Mouse (Mus musculus) kidney, adult 18-20 months (tissue): ENCODE measurements at regions not wholly inside any gene's neighbourhood (a gene's known extent, or its start where the extent isn't known, plus 50 kb on each side); places are given as distances from the start of the nearest gene placed in this dataset.

ENCODE experiments used
- DNase-seq: peaks from one replicate; pipeline ENCODE4 v3.0.0; 2021

DNA sequence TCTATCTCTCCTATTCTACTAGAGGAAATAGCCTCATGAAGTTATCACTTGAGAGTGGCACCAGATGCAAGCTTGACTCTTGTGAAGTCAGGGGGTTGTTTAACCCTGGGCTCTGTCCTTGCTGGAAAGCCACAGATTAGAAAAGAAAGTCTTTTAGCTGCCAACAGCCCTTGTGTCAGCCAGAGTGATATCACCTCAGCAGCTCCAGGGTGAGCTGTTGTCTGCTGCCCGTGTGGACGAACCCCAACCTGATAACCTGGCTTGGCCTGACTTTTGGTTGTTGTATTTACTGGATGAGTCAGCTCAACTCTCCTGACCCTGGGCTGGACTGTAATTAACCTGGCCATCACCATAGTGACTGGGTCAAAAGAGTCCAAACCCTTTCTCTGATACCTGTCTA lies 88.6 kb upstream of the Serbp1 start:
- no peak for DNase-seq

DNA sequence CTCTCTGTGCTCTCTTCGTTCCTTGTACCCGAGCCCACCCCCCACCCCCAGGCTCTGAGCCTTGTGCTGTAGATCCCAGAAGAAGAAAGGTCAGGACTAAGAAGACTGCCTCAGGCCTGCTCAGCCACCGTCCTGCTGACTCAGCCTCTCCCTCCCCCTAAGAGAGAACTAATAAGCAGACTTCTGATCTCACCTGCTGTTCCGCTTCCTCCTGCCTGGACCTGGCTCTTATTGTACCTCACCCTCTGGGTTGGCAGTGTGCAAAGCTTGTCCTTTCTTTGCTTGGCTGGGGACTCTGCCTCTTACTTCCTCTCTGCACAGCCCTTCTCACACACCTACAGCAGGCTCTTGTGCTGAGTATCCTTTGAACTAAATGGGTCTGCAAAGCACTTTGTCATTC lies 91.3 kb upstream of the Serbp1 start:
- no peak for DNase-seq

GRCm38 (mm10) chr6:67145969-67146368 lies 92.0 kb upstream of the Serbp1 start:
- DNase-seq: no peak

- DNase-seq: no peak
Measured at GRCm38 (mm10) chr6:67144946-67145716, 92.8 kb upstream of the Serbp1 start.

DNA sequence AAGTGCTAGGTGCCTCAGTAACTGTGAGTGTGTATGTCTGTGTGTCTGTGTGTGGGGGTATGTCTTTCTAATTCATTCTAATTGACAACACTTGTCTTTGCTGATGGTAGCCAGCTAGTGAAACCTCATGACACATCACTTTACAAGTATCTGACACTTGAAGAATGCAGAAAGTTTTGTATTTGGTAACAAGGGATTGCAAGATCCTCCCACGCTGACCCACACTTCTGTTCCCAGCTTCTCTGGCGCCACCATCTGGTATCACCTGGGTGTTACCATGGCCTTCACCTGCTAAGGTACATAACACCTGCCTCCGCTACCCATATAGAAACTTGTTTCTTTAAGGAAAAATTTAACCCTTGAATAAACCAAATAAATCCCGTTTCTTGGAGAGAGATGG lies 95.8 kb upstream of the Serbp1 start:
- DNase-seq: peak; percentile 81

- no peak for DNase-seq
Measured at GRCm38 (mm10) chr6:67140645-67141250, 97.2 kb upstream of the Serbp1 start.

GRCm38 (mm10) chr6:67139012-67139375 lies 99.0 kb upstream of the Serbp1 start:
- DNase-seq: no peak

DNA sequence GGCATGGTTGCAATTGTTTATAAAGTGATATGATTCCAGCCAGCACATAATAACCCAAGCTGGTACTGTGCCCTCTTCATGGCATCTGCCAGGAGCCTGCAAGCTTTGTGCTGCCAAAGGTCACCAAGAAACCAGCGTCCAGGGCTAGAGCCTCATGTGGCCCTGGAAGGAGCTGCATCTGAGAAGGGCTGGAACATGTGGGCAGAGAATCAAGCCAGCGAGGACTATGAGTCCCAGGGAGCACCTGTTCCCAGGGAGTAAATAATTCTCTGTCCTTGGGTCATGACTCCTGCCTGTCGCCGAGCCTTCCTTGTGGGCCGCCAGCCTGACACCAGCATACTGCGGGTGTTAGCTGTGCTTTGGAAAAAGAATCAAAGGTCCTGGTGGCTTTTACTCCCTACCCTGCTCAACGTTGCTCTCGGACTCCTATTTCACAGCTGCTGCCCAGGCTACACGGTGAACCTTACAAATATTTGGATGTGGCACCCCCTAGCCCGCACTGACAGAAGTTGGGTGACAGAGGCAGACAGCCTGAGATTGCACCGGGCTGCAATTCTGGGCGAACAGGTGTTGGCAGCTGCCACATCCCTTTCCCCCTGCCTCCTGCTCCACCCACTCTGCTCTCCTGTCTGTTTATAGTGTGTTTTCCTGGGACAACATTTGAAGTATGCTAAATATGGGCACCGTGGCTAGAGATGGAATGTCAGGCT lies 99.5 kb upstream of the Serbp1 start:
- DNase-seq: peak; percentile 77

- no peak for DNase-seq
Measured at GRCm38 (mm10) chr6:67137482-67137881, 100.2 kb upstream of the Gadd45a start.

DNA sequence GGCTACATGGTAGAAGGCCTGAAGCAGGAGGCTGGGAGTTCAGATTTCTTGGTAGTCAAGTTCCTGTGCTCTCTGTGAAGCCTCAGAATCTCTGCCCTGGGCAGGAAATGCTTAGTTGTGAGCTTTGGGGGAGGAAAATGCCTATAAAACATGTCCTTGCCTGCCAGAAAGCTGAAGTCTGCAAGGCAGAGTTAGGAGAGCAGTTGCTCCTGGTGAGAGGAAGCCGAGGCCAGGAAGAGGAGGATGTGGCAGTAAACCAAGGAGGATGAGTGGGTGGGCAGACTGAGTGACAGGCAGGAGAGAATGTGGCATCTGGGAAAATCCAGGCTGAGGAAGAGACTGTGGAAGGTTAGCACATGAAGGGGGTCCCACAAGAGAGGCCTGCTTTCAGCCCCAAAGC lies 97.7 kb upstream of the Gadd45a start:
- no peak for DNase-seq

DNA sequence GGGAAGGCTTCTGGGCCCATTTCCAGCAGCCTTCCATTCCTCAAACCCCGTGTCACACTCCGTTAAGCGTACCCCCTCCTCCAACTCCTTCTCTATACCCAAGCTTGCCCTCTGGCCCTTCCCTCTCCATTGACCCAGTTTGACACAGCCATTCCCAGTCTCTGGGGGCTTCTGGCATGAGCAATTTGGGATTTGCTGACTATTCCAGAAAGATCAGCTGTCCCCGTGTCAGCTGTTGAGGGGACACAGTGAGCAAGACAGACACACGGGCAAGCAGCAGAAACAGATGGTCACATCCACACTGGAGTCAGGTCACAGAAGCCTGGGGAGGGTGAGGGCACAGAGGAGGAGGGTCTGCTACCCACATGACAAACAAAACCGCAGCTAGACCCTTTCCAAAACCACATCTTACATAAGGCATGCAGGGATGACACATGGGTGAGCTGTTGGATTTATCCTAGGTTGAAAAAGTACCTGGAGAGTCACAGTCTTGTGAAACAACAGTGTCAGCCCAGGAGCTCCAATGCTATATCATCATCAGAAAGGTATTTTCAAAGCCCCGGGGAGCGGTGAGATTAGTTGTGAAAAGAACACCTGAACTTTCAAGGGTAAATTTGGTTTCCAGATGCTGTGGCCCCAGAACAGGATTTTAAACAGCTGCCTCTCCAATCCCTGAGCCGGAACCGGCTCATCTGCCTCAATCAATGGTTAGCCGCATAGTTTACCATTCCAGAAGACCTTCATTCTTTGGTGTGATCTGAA lies 93.5 kb upstream of the Gadd45a start:
- DNase-seq: no peak

GRCm38 (mm10) chr6:67129626-67130025 lies 92.4 kb upstream of the Gadd45a start:
- DNase-seq: no peak

DNA sequence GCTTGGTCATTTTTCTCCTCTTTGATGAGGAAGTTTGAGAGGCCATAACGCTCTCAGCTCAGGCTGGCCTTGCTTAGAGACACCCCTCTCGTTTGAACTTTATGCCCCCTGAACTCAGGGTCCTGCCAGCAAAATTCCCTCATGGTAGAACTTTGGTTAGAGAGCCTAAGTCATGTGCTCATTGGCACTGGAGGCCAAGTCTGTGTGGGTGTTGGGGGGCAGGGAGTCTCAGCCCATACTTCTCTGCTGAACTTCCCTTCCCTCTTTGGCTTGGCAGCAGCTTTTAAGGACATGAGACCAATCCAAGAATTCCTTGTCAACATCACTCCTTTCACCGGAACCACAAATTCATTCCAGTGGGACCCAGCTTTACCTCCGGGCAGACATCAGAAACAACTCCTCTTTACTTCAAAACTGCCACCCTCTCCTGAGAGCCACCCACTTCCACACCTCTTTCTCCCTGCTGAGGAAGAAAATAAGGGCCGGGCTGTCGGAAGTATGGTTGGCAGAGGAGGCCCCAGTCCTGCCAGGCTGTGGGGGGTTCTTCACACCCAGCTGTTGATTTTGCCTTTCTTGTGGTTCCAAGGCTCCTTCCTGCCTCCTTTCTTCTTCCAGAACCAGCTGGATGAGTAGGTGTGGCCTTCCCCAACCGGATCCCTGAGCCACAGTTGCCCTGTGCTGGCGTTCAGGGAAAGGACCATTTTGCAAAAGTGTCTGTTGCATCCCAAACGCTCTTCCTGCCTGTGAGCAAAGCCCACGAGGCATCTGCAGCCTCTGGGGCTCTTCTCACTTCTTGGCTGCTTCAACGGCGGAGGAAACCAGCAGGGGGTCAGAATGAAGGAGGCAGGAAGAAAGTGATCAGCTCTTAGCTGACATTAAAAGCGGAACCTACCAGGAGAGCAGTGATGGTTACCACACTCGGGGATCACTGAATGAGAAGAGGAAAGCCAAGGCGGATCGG lies 91.5 kb upstream of the Gadd45a start:
- peak; percentile 38 for DNase-seq

GRCm38 (mm10) chr6:67127727-67128126 lies 90.5 kb upstream of the Gadd45a start:
- DNase-seq: no peak

DNA sequence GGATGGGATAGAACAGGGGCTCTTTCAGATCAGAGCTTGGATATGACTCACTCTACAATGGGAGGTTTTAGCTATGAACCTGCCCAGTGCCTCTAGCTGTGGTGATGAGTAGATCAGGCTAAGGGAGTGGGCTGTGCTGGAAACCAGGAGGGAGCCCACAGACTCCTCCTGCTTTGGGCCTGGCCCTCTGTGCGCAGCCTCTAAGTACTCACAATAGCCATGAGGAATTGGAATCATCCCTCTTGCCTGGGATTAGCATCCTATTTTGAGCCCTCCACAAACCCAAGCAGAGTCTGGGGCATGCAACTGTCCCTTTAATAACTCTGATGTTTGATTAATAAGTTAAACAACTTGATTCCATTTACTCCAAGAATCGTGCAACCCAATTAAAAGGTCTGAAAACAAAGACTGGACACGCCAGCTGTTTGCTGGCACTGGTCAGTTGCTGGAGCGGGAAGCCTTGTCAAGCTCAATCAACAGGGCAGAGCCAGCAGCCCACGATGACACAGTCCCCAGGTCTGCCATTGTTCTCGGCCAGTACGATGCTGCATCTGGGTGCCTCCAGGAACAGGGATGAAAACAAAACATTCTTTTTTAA lies 88.6 kb upstream of the Gadd45a start:
- no peak for DNase-seq

- no peak for DNase-seq
Measured at GRCm38 (mm10) chr6:67124089-67124488, 86.8 kb upstream of the Gadd45a start.

GRCm38 (mm10) chr6:67123071-67123470 lies 85.8 kb upstream of the Gadd45a start:
- DNase-seq: no peak

DNA sequence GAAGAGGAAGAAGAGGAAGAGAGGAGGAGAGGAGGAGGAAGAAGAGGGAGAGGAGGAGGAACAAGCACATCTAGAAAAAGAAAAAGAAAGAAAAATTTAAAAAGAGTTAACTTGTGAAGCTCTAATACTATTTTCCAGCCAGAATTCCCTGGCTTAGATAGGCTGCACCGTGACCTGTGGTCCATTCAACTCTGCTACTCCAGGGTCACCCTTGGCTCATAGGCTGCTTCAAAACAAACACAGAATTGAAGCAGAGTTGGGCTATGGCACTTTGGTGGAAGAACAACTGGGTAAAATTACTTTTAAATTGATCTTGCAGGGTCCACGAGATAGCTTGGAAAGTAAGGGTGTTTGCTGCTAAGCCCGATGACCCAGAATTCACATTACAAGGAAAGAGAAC lies 79.0 kb upstream of the Gadd45a start:
- DNase-seq: no peak

DNA sequence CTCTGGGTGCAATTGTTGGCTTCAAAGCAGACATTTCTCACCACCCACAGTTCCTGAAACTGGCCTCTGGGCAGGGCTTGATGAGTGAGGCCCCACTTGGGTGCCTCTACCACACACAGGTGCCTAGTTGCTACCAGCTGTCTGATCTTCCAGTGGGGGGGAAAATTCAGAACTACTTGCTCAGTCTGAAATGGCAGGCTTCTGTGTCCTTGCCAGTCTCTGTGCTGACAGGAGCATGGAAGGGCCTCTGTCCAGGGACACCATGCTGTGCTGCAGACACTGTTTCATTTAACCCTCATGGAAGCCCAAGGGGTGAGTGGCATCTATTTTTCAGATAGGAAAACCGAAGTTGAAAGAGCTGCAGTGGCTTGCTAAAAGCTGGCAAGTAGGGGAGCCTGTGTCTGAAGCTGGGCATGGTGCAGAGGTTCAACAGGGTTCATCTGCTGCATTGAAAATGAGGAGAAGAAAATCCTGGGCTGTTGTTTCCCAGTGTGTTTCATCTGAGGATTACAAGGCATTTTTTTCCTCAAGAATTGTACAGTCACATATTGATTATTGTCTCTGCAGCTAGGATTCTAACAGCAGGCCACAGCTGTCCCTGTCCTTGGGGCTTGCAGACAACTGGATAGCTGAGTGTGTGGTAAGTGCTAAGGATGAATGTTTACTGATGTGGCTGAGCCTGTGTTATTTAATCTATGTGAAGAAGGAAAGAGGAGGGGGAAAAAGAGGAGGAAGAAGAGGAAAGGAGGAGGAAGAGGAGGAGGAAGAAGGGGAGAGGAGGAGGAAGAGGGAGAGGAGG lies 78.4 kb upstream of the Gadd45a start:
- DNase-seq: no peak

DNA sequence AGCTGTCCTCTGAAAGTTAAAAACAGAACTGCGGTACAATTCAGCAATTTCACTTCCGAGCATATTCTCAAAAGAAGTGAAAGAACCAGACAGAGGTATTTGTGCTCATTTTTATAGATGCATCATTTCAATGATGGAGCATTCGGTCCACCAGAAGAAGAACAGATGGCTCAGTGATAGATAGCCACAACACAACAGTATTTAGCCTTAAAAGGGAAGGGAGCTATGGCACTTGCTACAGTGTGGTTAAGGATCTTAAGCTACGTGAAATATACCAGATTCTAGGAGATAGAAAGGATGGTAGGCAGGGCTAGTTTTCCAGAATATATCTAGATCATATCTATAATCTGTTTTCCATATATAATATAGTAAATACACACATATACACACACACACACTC lies 77.5 kb upstream of the Gadd45a start:
- DNase-seq: no peak
